Mouse (Mus musculus) embryo, embryonic 11 days (tissue): ENCODE measurements around the gene Lage3.
A peak's percentile ranks its signal among the peaks of the same experiment; 100 is the strongest.
"Not testable (repeated sequence)": the region's sequence is repeated elsewhere in the genome, so short reads cannot be mapped to it uniquely, and the experiment has no call there.

Experiments
- DNase-seq: peaks from one replicate; pipeline ENCODE4 v3.0.0-alpha.2; 2015

Lage3 gene

GRCm38 (mm10) chrX:74353467-74353770 lies at the start of gene Lage3:
Lage3 (minus strand) TSS chrX:74353618.
- peak; percentile 90 for DNase-seq

- DNase-seq, result no peak
Observed at GRCm38 (mm10) chrX:74400136-74400535, 46.7 kb upstream of the Lage3 start.

GRCm38 (mm10) chrX:74392535-74393443 lies 39.4 kb upstream of the Lage3 start, which contains the start of the genes Fam3a and Ikbkg:
Fam3a (minus strand) TSS chrX:74393272.
Ikbkg (plus strand) TSS chrX:74393290.
- DNase-seq, result peak; percentile 91

- no peak for DNase-seq
Observed at GRCm38 (mm10) chrX:74388153-74388552, 34.7 kb upstream of the Lage3 start.

GRCm38 (mm10) chrX:74384451-74384850 lies 31.0 kb upstream of the Lage3 start:
- DNase-seq, result no peak

GRCm38 (mm10) chrX:74372888-74373549 lies 19.6 kb upstream of the Lage3 start, which contains the start of the genes Ubl4a and Slc10a3:
Ubl4a (minus strand) TSS chrX:74373218.
Slc10a3 (minus strand) TSS chrX:74373349.
- DNase-seq, result peak; percentile 93

GRCm38 (mm10) chrX:74368209-74368909 lies 14.9 kb upstream of the Lage3 start:
- peak; percentile 82 for DNase-seq

GRCm38 (mm10) chrX:74367512-74367911 lies 14.1 kb upstream of the Lage3 start:
- no peak for DNase-seq

- no peak for DNase-seq
Observed at GRCm38 (mm10) chrX:74359171-74359570, 5.8 kb upstream of the Lage3 start.

GRCm38 (mm10) chrX:74357069-74357468 lies 3.7 kb upstream of the Lage3 start:
- DNase-seq, result not testable (repeated sequence)

- no peak for DNase-seq
Observed at GRCm38 (mm10) chrX:74352645-74353466, 562 bp downstream of the Lage3 start.

GRCm38 (mm10) chrX:74330166-74330930 lies 23.1 kb downstream of the Lage3 start:
- no peak for DNase-seq

- DNase-seq, result no peak
Observed at GRCm38 (mm10) chrX:74329215-74329671, 24.2 kb downstream of the Lage3 start.

- peak; percentile 82 for DNase-seq
Observed at GRCm38 (mm10) chrX:74328725-74329161, 24.7 kb downstream of the Lage3 start, which contains the start of gene Plxna3. Plxna3 (plus strand) TSS chrX:74329066.

GRCm38 (mm10) chrX:74312540-74313464 lies 40.6 kb downstream of the Lage3 start, which contains the start of gene Fam50a:
Fam50a (plus strand) TSS chrX:74313033.
- peak; percentile 91 for DNase-seq

- peak; percentile 83 for DNase-seq
Observed at GRCm38 (mm10) chrX:74304867-74305700, 48.3 kb downstream of the Lage3 start, which contains the start of gene Gdi1. Gdi1 (plus strand) TSS chrX:74304998.
